Mouse (Mus musculus): ENCODE data around the gene Afm.

GRCm38 (mm10) chr5:90551191-90551590 is 32.5 kb downstream of the Afm start:
- TF ChIP-seq CTCF (IDR thresholded peaks at IDR 0.05; ENCODE audit: borderline replicate concordance, insufficient read depth, low read depth, low read length), result no peak
- no peak for TF ChIP-seq POLR2A (IDR thresholded peaks at IDR 0.05; ENCODE audit: borderline replicate concordance, insufficient read depth, low read length)
